Mouse (Mus musculus) heart, embryonic 15.5 days (tissue): ENCODE measurements around the gene Cpn1. TPM values are rescaled to one million over a fixed set of nuclear protein-coding genes. Genes with fewer than 3 reads are reported as not detected.

ENCODE experiments used
- ATAC-seq: fragments of 200-750 bp; cut with Nextera tagmentation; replicated peaks from 2 replicates; pipeline ENCODE4 v1.8.0; 2017; ENCODE audit warnings: low read depth, moderate TSS enrichment; ENCODE audit not compliant: insufficient number of reproducible peaks, insufficient read depth, low FRiP score
- H3K27ac ChIP-seq: fragments of 300-500 bp; sonication (generic); 2 replicates; pipeline ENCODE4 v1.5.1; 2015; ENCODE audit warnings: mild to moderate bottlenecking, inconsistent platforms
- H3K27me3 ChIP-seq: fragments of 300-500 bp; sonication (generic); 2 replicates; pipeline ENCODE4 v1.6.1; 2015; ENCODE audit warnings: inconsistent platforms
- H3K36me3 ChIP-seq: fragments of 300-500 bp; sonication (generic); 2 replicates; pipeline ENCODE4 v1.6.1; 2015; ENCODE audit warnings: mild to moderate bottlenecking, inconsistent platforms
- H3K4me1 ChIP-seq: fragments of 300-500 bp; sonication (generic); replicated peaks from 2 replicates; pipeline ENCODE4 v1.6.1; 2015; ENCODE audit warnings: inconsistent platforms
- H3K4me2 ChIP-seq: fragments of 300-500 bp; sonication (generic); 2 replicates; pipeline ENCODE4 v1.6.1; 2015; ENCODE audit warnings: inconsistent platforms, mild to moderate bottlenecking, moderate library complexity
- H3K4me3 ChIP-seq: fragments of 300-500 bp; sonication (generic); 2 replicates; pipeline ENCODE4 v1.5.1; 2015; ENCODE audit warnings: mild to moderate bottlenecking, inconsistent platforms
- H3K9ac ChIP-seq: fragments of 300-500 bp; sonication (generic); 2 replicates; pipeline ENCODE4 v1.6.1; 2015; ENCODE audit warnings: mild to moderate bottlenecking, inconsistent platforms
- H3K9me3 ChIP-seq: fragments of 300-500 bp; sonication (generic); replicated peaks from 2 replicates; pipeline ENCODE4 v1.6.1; 2016; ENCODE audit warnings: inconsistent platforms
- WGBS: fragments of 180-500 bp; shearing (Covaris S2); methylation state at CpG from one replicate; pipeline ENCODE4 v1.1.7; 2015; ENCODE audit warnings: mixed read lengths; 5-methylcytosine and 5-hydroxymethylcytosine counted together
- polyA plus RNA-seq: library from polyadenylated mRNA; unstranded; fragments of >200 nt; fragmentation: Nextera tagmentation; extraction: Ambion mirVana; gene quantifications from 2 replicates; pipeline ENCODE4 v1.2.1, GENCODE M21; 2015

Gene Cpn1
- polyA plus RNA-seq = 0.63 and 0.87 TPM in 2 replicates

- H3K9me3 ChIP-seq = no peaks in the 10 kb centered on the region
- H3K4me3 ChIP-seq = peak within 1 kb of the TSS; percentile 17
- no peak within 1 kb of the TSS for H3K9ac ChIP-seq
- peaks cover 9% of the 10 kb centered on the region; the same call in 1 of the 2 replicates for H3K27me3 ChIP-seq
- peak within 1 kb of the TSS; percentile 48 for H3K4me2 ChIP-seq
- WGBS = 28% methylated on average over 30 of the region's 30 CpGs
- no peak within 1 kb of the TSS for H3K27ac ChIP-seq
- ATAC-seq = no peak
- H3K4me1 ChIP-seq = no peaks in the 10 kb centered on the region; the same call in 1 of the 2 replicates
- no peaks in the 10 kb centered on the region for H3K36me3 ChIP-seq
These were observed at the start of gene Cpn1 for GRCm38 (mm10) chr19:43986069-43986794. Cpn1 (minus strand) TSS chr19:43986556.

GRCm38 (mm10) chr19:44033396-44033795 is 47.0 kb upstream of the Cpn1 start:
- Histone ChIP-seq H3K9ac (no peak overlapping the region), H3K4me2 (no peak overlapping the region), H3K4me3 (no peak overlapping the region), H3K27me3 (no peaks in the 10 kb centered on the region), H3K27ac (no peak overlapping the region), H3K4me1 (no peaks in the 10 kb centered on the region), H3K36me3 (peaks cover 8% of the 10 kb centered on the region; the same call in 1 of the 2 replicates), H3K9me3 (no peaks in the 10 kb centered on the region)
- ATAC-seq = no peak
- 92% methylated on average over 5 of the region's 5 CpGs for WGBS

GRCm38 (mm10) chr19:44032046-44032744 is 45.8 kb upstream of the Cpn1 start:
- Histone ChIP-seq H3K27ac (no peak overlapping the region), H3K4me2 (no peak overlapping the region), H3K27me3 (no peaks in the 10 kb centered on the region), H3K4me1 (no peaks in the 10 kb centered on the region), H3K9me3 (no peaks in the 10 kb centered on the region), H3K9ac (no peak overlapping the region), H3K36me3 (peaks cover 5% of the 10 kb centered on the region; the same call in 1 of the 2 replicates), H3K4me3 (no peak overlapping the region)
- 84% methylated on average over 11 of the region's 11 CpGs for WGBS
- no peak for ATAC-seq

GRCm38 (mm10) chr19:44030024-44030423 is 43.7 kb upstream of the Cpn1 start:
- H3K9ac ChIP-seq = no peak overlapping the region
- no peaks in the 10 kb centered on the region for H3K4me1 ChIP-seq
- no peaks in the 10 kb centered on the region for H3K9me3 ChIP-seq
- no peaks in the 10 kb centered on the region for H3K36me3 ChIP-seq
- H3K27ac ChIP-seq = no peak overlapping the region
- H3K4me2 ChIP-seq = no peak overlapping the region
- H3K4me3 ChIP-seq = no peak overlapping the region
- 82% methylated on average over 5 of the region's 5 CpGs for WGBS
- H3K27me3 ChIP-seq = no peaks in the 10 kb centered on the region
- ATAC-seq = no peak

- Histone ChIP-seq H3K27me3 (no peaks in the 10 kb centered on the region), H3K36me3 (no peaks in the 10 kb centered on the region), H3K9ac (no peak within 1 kb of the TSS), H3K9me3 (no peaks in the 10 kb centered on the region), H3K4me2 (no peak within 1 kb of the TSS), H3K4me1 (no peaks in the 10 kb centered on the region), H3K4me3 (no peak within 1 kb of the TSS), H3K27ac (no peak within 1 kb of the TSS)
- ATAC-seq = no peak
- WGBS = 73% methylated on average over 8 of the region's 8 CpGs
These were observed 42.6 kb upstream of the Cpn1 start, which contains the start of gene Cyp2c23 for GRCm38 (mm10) chr19:44028972-44029371. Cyp2c23 (minus strand) TSS chr19:44029208.

- no peak overlapping the region for H3K27ac ChIP-seq
- H3K9ac ChIP-seq = no peak overlapping the region
- H3K4me2 ChIP-seq = no peak overlapping the region
- no peaks in the 10 kb centered on the region for H3K4me1 ChIP-seq
- WGBS = 57% methylated on average over 8 of the region's 8 CpGs
- no peaks in the 10 kb centered on the region for H3K27me3 ChIP-seq
- no peaks in the 10 kb centered on the region for H3K36me3 ChIP-seq
- no peak overlapping the region for H3K4me3 ChIP-seq
- ATAC-seq = no peak
- no peaks in the 10 kb centered on the region for H3K9me3 ChIP-seq
These were observed 40.7 kb upstream of the Cpn1 start for GRCm38 (mm10) chr19:44026956-44027530.

- WGBS = 79% methylated on average over 13 of the region's 13 CpGs
These were observed 38.7 kb upstream of the Cpn1 start for GRCm38 (mm10) chr19:44024921-44025585.

GRCm38 (mm10) chr19:44023066-44023465 is 36.7 kb upstream of the Cpn1 start:
- Histone ChIP-seq H3K27ac (no peak overlapping the region), H3K36me3 (no peaks in the 10 kb centered on the region), H3K4me1 (no peaks in the 10 kb centered on the region), H3K27me3 (no peaks in the 10 kb centered on the region), H3K9ac (no peak overlapping the region), H3K4me3 (no peak overlapping the region), H3K4me2 (no peak overlapping the region), H3K9me3 (no peaks in the 10 kb centered on the region)
- WGBS = 62% methylated on average over 5 of the region's 5 CpGs
- no peak for ATAC-seq

More at GRCm38 (mm10) chr19:44024921-44025585, 38.7 kb upstream of the Cpn1 start:
- Histone ChIP-seq H3K4me3 (no peak overlapping the region), H3K27ac (no peak overlapping the region), H3K36me3 (no peaks in the 10 kb centered on the region), H3K9ac (no peak overlapping the region), H3K4me2 (no peak overlapping the region), H3K9me3 (no peaks in the 10 kb centered on the region), H3K4me1 (no peaks in the 10 kb centered on the region), H3K27me3 (no peaks in the 10 kb centered on the region)
- no peak for ATAC-seq

GRCm38 (mm10) chr19:44021502-44021901 is 35.1 kb upstream of the Cpn1 start:
- ATAC-seq = no peak
- H3K4me3 ChIP-seq = no peak overlapping the region
- no peaks in the 10 kb centered on the region for H3K36me3 ChIP-seq
- WGBS = 74% methylated on average over 4 of the region's 4 CpGs
- H3K4me1 ChIP-seq = no peaks in the 10 kb centered on the region
- H3K9me3 ChIP-seq = no peaks in the 10 kb centered on the region
- H3K27me3 ChIP-seq = no peaks in the 10 kb centered on the region
- no peak overlapping the region for H3K27ac ChIP-seq
- no peak overlapping the region for H3K4me2 ChIP-seq
- no peak overlapping the region for H3K9ac ChIP-seq

GRCm38 (mm10) chr19:44019739-44020138 is 33.4 kb upstream of the Cpn1 start:
- no peak overlapping the region for H3K4me3 ChIP-seq
- no peak overlapping the region for H3K4me2 ChIP-seq
- no peak overlapping the region for H3K27ac ChIP-seq
- no peaks in the 10 kb centered on the region for H3K27me3 ChIP-seq
- ATAC-seq = no peak
- no peaks in the 10 kb centered on the region for H3K36me3 ChIP-seq
- H3K9ac ChIP-seq = no peak overlapping the region
- WGBS = 57% methylated on average over 7 of the region's 7 CpGs
- no peaks in the 10 kb centered on the region for H3K9me3 ChIP-seq
- H3K4me1 ChIP-seq = no peaks in the 10 kb centered on the region

GRCm38 (mm10) chr19:44013862-44014261 is 27.5 kb upstream of the Cpn1 start:
- H3K4me1 ChIP-seq = no peaks in the 10 kb centered on the region

More at GRCm38 (mm10) chr19:44013862-44014261, 27.5 kb upstream of the Cpn1 start:
- no peak for ATAC-seq
- Histone ChIP-seq H3K9ac (no peak overlapping the region), H3K36me3 (no peaks in the 10 kb centered on the region), H3K9me3 (no peaks in the 10 kb centered on the region), H3K4me3 (no peak overlapping the region), H3K4me2 (no peak overlapping the region), H3K27me3 (no peaks in the 10 kb centered on the region), H3K27ac (no peak overlapping the region)
- 46% methylated on average over 6 of the region's 6 CpGs for WGBS
